Mouse (Mus musculus) CH12.LX (cell line): Measurements from ENCODE around the gene Elovl5. TPM values are rescaled to one million over a fixed set of nuclear protein-coding genes. Genes with fewer than 3 reads are reported as not detected.

ENCODE experiments used
- DNase-seq: peaks from one replicate; pipeline ENCODE4 v3.0.0-alpha.2; 2013; ENCODE audit errors: extremely low read depth
- H3K27ac ChIP-seq: 2 replicates; pipeline ENCODE4 v1.5.1; 2012; ENCODE audit warnings: low read depth, mild to moderate bottlenecking, control low read depth, moderate library complexity; ENCODE audit not compliant: insufficient read depth
- H3K27me3 ChIP-seq: replicated peaks from 2 replicates; pipeline ENCODE3; 2012; ENCODE audit warnings: inconsistent platforms
- H3K36me3 ChIP-seq, 2 experiments: replicated peaks in 1 of 2; 2 replicates each; pipeline versions ENCODE3 to v1.6.1; 2012; ENCODE audit warnings: inconsistent platforms in 1 of 2, low read length in 1 of 2, mild to moderate bottlenecking in 1 of 2, mixed read lengths in 1 of 2, moderate library complexity in 1 of 2; ENCODE audit not compliant: control insufficient read depth in 1 of 2, insufficient read depth in 1 of 2
- H3K4me1 ChIP-seq, 2 experiments: 2 replicates each; pipeline ENCODE4 v1.6.1; 2012; ENCODE audit warnings: inconsistent platforms in 1 of 2, moderate library complexity in 1 of 2; ENCODE audit not compliant: insufficient read depth in 2 of 2, control insufficient read depth in 1 of 2
- H3K4me2 ChIP-seq: 2 replicates; pipeline ENCODE4 v1.6.1; 2012; ENCODE audit warnings: low read depth, mild to moderate bottlenecking, control low read depth; ENCODE audit not compliant: poor library complexity, insufficient read depth, severe bottlenecking
- H3K4me3 ChIP-seq, 3 experiments: fragments of 150-350 bp in 1 of 3; sonication (generic) in 1 of 3; replicated peaks in 1 of 3; 2 replicates each; pipeline versions ENCODE3 to v1.5.1; 2011 to 2012; ENCODE audit warnings: low read depth in 2 of 3, low read length in 2 of 3, mild to moderate bottlenecking in 2 of 3, moderate library complexity in 2 of 3, control low read depth in 1 of 3, improper control_type of control experiment in 1 of 3, inconsistent platforms in 1 of 3, mixed read lengths in 1 of 3; ENCODE audit not compliant: poor library complexity in 1 of 3
- H3K79me2 ChIP-seq: replicated peaks from 2 replicates; pipeline ENCODE4 v1.6.1; 2012; ENCODE audit warnings: mild to moderate bottlenecking, moderate library complexity; ENCODE audit not compliant: control insufficient read depth, poor library complexity, insufficient read depth, severe bottlenecking; ENCODE audit errors: extremely low read depth
- H3K9ac ChIP-seq: 2 replicates; pipeline ENCODE4 v1.6.1; 2012; ENCODE audit warnings: low read depth, mild to moderate bottlenecking, control low read depth, moderate library complexity; ENCODE audit not compliant: insufficient read depth
- H3K9me3 ChIP-seq: replicated peaks from 2 replicates; pipeline ENCODE3; 2012; ENCODE audit warnings: low read length, inconsistent platforms, mixed read lengths
- BHLHE40 ChIP-seq: IDR thresholded peaks from 2 replicates; pipeline ENCODE4 v1.6.1; 2011; ENCODE audit warnings: mild to moderate bottlenecking, low read depth, low read length, improper control_type of control experiment
- CHD2 ChIP-seq: IDR thresholded peaks from 2 replicates; pipeline ENCODE4 v1.6.1; 2011; ENCODE audit warnings: low read length, improper control_type of control experiment
- E2F4 ChIP-seq: IDR thresholded peaks from 2 replicates; pipeline ENCODE4 v1.6.1; 2011; ENCODE audit warnings: low read depth, low read length, improper control_type of control experiment; ENCODE audit not compliant: insufficient replicate concordance
- GABPA ChIP-seq: IDR thresholded peaks from 2 replicates; pipeline ENCODE4 v1.6.1; 2012; ENCODE audit warnings: low read depth, low read length, improper control_type of control experiment, inconsistent platforms; ENCODE audit not compliant: insufficient replicate concordance
- HCFC1 ChIP-seq: IDR thresholded peaks from 2 replicates; pipeline ENCODE4 v1.6.1; 2012; ENCODE audit warnings: low read depth, mild to moderate bottlenecking, inconsistent platforms, low read length, improper control_type of control experiment
- JUN ChIP-seq: IDR thresholded peaks from 2 replicates; pipeline ENCODE4 v1.6.1; 2011; ENCODE audit warnings: low read depth, mild to moderate bottlenecking, low read length, improper control_type of control experiment, moderate library complexity; ENCODE audit not compliant: insufficient read depth
- KAT2A ChIP-seq: IDR thresholded peaks from 2 replicates; pipeline ENCODE4 v1.6.1; 2012; ENCODE audit warnings: low read length, improper control_type of control experiment, inconsistent platforms; ENCODE audit not compliant: insufficient replicate concordance
- MXI1 ChIP-seq: IDR thresholded peaks from 2 replicates; pipeline ENCODE4 v1.6.1; 2011; ENCODE audit warnings: mild to moderate bottlenecking, low read depth, low read length, improper control_type of control experiment
- MYC ChIP-seq: IDR thresholded peaks from 2 replicates; pipeline ENCODE4 v1.6.1; 2011; ENCODE audit warnings: low read depth, mild to moderate bottlenecking, improper control_type of control experiment, low read length
- NRF1 ChIP-seq: IDR thresholded peaks from 2 replicates; pipeline ENCODE4 v1.6.1; 2014; ENCODE audit warnings: low read depth, mild to moderate bottlenecking, inconsistent platforms, low read length, improper control_type of control experiment, moderate library complexity
- POLR2AphosphoS2 ChIP-seq: IDR thresholded peaks from 2 replicates; pipeline ENCODE4 v1.6.1; 2011; ENCODE audit warnings: low read depth, low read length, improper control_type of control experiment
- RAD21 ChIP-seq: IDR thresholded peaks from 2 replicates; pipeline ENCODE4 v1.6.1; 2011; ENCODE audit warnings: low read depth, mild to moderate bottlenecking, low read length, improper control_type of control experiment, moderate library complexity
- RCOR1 ChIP-seq: conservative IDR thresholded peaks from 2 replicates; pipeline ENCODE4 v1.6.1; 2012; ENCODE audit warnings: low read depth, mild to moderate bottlenecking, inconsistent platforms, low read length, improper control_type of control experiment
- SIN3A ChIP-seq: IDR thresholded peaks from 2 replicates; pipeline ENCODE4 v1.6.1; 2012; ENCODE audit warnings: low read length, improper control_type of control experiment, inconsistent platforms
- SMC3 ChIP-seq: IDR thresholded peaks from 2 replicates; pipeline ENCODE4 v1.6.1; 2011; ENCODE audit warnings: low read depth, low read length, improper control_type of control experiment
- UBTF ChIP-seq: IDR thresholded peaks from 2 replicates; pipeline ENCODE4 v1.6.1; 2012; ENCODE audit warnings: low read depth, mild to moderate bottlenecking, inconsistent platforms, low read length, improper control_type of control experiment, moderate library complexity
- USF1 ChIP-seq: IDR thresholded peaks from 2 replicates; pipeline ENCODE4 v1.6.1; 2014; ENCODE audit warnings: low read depth, mild to moderate bottlenecking, inconsistent platforms, low read length, improper control_type of control experiment
- ZKSCAN1 ChIP-seq: IDR thresholded peaks from 2 replicates; pipeline ENCODE4 v1.6.1; 2012; ENCODE audit warnings: low read depth, inconsistent platforms, low read length, improper control_type of control experiment, borderline replicate concordance
- dilution Hi-C: fragments of 300-500 bp; cut with MboI; formaldehyde crosslinking; loops from 2 replicates; pipeline ENCODE4 v1.14.3; 2020; ENCODE audit warnings: low sequenced_read_pairs; ENCODE audit not compliant: extremely low pct_unique_long_range_greater_than_20kb, extremely low pct_ligation_motif_present
- in situ Hi-C: fragments of 300-500 bp; cut with MboI; formaldehyde crosslinking; loops from 3 replicates; pipeline ENCODE4 v1.14.3; 2019; ENCODE audit warnings: low sequenced_read_pairs, low pct_ligation_motif_present, low pct_unique_long_range_greater_than_20kb, mixed read lengths
- polyA plus RNA-seq: library from polyadenylated mRNA; unstranded; fragments of >175 nt; gene quantifications from 2 replicates; pipeline ENCODE4 v1.2.1, GENCODE M21; 2012; ENCODE audit warnings: low read depth; ENCODE audit not compliant: insufficient read length
- total RNA-seq, 2 experiments: library from RNA; depleted of rRNA; stranded (reverse); fragments of 300-350 nt in 1 of 2; fragments of >200 nt in 1 of 2; gene quantifications; 2 replicates each; pipeline ENCODE4 v1.2.3; 2012 to 2014

The Elovl5 gene
- total and polyA plus RNA-seq, 3 experiments, result 44.0 to 122 (median 63.0) TPM

DNA sequence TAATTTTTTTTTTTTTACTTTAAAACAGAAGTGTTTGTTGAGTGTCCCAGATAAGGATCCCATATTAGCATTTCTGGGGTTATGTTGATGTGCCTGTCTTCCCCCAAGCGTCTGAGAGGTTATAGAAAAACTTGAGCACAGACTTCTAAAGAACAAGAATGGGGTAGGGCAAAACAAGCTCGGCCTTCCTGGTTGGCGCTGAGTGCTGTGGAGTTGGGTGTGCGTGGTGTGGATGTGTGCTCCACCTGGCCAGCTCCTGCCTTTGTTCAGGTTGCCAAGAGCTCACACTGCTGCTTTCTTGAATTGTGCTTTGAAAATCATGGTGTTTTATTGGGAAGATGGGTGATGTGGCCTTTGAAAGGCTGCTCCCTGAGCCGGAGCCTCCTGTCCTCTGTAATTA, 48.1 kb downstream of the Elovl5 start:
- Histone ChIP-seq H3K36me3 (peaks cover 22 to 86% of the 10 kb centered on the region in 2 experiments), H3K79me2 (0 out of 2 replicates have a peak, but pooled peaks cover 2% of the 10 kb centered on the region), H3K4me1 (peaks cover 0 to 3% of the 10 kb centered on the region in 2 experiments; a peak in 1 of 4 replicates), H3K9ac (no peak overlapping the region), H3K4me3 (no peak overlapping the region), H3K4me2 (no peak overlapping the region), H3K9me3 (no peaks in the 10 kb centered on the region), H3K27me3 (no peaks in the 10 kb centered on the region), H3K27ac (no peak overlapping the region)
- TF ChIP-seq NRF1 (no peak), BHLHE40 (no peak), E2F4 (no peak), MXI1 (no peak), HCFC1 (no peak), UBTF (no peak), RAD21 (no peak)
- dilution Hi-C loops, result no loop called here
- in situ Hi-C loops, result no loop called here
- DNase-seq, result no peak

DNA sequence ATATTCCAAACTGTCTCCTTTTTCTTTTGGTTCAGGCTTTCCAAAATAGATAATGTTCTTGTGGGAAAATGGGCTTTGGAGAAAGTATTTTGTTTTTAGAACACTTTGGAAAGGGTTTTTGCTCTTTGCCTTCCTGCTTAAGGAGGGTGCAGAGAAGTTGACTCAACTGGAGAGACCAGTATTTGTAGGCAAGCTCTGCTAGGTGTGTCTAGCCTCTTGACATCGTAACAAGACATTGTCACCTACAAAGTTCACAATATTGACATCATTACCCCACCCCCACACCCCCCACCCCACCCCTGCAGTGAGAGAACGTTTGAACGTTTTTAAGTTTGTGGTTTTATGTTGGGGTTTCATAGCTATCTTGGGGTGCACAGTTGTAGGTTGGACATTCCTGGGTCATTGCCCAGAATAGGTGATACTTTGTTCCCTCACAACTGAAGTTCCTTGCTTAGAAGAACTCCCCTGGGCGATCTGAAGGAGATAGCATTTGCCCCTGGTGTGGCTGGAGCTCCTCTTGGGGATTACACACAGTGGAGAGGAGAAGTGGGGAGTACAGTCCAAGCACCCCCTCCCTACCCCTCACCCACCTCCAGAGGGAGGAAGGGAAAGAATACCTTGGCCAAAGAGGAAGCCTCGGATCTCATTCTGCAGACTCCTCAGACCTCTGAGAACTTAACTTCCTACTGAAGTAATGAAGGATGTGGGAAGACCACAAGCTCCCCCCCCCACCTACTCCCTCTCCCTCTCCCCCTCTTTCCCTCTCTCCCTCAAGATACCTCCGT, 48.8 kb downstream of the Elovl5 start:
- Histone ChIP-seq H3K36me3 (peaks cover 19 to 87% of the 10 kb centered on the region in 2 experiments), H3K27me3 (no peaks in the 10 kb centered on the region), H3K4me1 (peaks cover 0 to 3% of the 10 kb centered on the region in 2 experiments; a peak in 1 of 4 replicates), H3K4me2 (no peak overlapping the region), H3K9me3 (no peaks in the 10 kb centered on the region), H3K27ac (no peak overlapping the region), H3K4me3 (no peak overlapping the region), H3K79me2 (0 out of 2 replicates have a peak, but pooled peaks cover 2% of the 10 kb centered on the region), H3K9ac (no peak overlapping the region)
- dilution Hi-C loops, result no loop called here
- no peak for TF ChIP-seq MYC
- TF ChIP-seq ZKSCAN1, result no peak
- no peak for TF ChIP-seq SMC3
- no peak for TF ChIP-seq GABPA
- no peak for TF ChIP-seq USF1
- TF ChIP-seq KAT2A, result no peak
- no peak for TF ChIP-seq RCOR1
- TF ChIP-seq CHD2, result no peak
- no peak for TF ChIP-seq JUN
- TF ChIP-seq UBTF, result no peak
- TF ChIP-seq SIN3A, result no peak
- TF ChIP-seq POLR2AphosphoS2, result no peak
- in situ Hi-C loops, result no loop called here
- DNase-seq, result no peak
